Mouse (Mus musculus) spleen, adult 18-20 months (tissue): Measurements from ENCODE around the gene Fbxo40.

Experiments used
- DNase-seq, 2 experiments: peaks; one replicate each; pipeline ENCODE4 v3.0.0; 2022; ENCODE audit warnings: mixed read lengths in 2 of 2

Gene Fbxo40

GRCm38 (mm10) chr16:36921067-36921613, 69.1 kb downstream of the Fbxo40 start:
- DNase-seq, result no peak

GRCm38 (mm10) chr16:36920410-36920809, 69.9 kb downstream of the Fbxo40 start:
- DNase-seq, result no peak

DNA sequence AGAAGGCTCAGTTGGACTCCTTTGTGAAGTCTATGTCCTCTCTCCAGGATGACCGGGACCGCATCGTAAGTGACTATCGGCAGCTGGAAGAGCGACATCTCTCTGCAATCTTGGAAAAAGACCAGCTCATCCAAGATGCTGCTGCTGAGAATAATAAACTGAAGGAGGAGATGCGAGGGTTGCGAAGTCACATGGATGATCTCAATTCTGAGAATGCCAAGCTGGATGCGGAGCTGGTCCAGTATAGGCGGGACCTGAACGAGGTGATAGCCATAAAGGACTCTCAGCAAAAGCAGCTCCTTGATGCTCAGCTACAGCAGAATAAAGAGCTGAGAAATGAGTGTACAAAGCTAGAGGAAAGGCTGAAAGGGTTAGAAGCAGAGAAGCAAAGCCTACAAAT, 71.8 kb downstream of the Fbxo40 start:
- no peak for DNase-seq

DNA sequence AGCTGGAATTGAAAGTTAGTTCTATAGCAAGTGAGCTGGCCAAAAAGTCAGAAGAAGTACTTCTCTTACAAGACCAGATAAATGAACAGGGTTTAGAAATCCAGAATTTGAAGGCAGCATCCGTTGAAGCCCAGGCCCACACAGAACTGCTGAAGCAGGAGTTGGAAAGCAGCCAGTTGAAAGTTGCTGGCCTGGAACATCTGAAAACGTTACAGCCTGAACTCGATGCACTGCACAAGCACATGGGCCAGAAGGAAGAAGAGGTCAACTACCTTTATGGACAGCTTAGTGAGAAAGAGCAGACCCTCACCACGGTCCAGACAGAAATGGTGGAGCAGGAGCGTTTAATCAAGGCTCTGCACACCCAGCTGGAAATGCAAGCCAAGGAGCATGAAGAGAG, 76.1 kb downstream of the Fbxo40 start:
- DNase-seq, result no peak
